ENCODE assay signal across 27 mouse cellular contexts in the genomic region with DNA sequence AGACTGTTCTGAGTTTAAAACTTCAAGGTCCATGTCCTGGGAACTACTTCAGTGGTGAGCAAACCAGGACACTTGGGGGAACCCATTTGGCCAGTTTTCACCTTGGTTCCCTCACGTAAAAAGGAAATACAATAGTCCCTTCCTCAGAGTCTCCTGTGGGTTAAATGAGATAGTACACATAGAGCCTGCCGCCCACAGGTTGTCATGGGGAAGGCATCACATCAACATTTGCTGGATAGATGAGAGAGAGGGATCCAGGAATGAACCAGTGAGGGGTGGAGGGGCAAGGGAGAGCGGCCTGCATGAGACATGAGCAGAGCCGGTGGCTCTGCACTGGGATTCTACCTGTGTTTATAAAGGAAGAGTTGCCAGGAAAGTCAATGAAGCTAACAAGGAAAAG.
DNase-seq lines count a peak whose midpoint lies in the region; ATAC-seq and TF ChIP-seq lines count a peak whose summit lies in the region.
"Had no signal": no experiment of that assay in that cellular context is flagged by ENCODE, and none has a peak within 500 bp of the region (broad histone marks: within the 10 kb centered on the region; RNA-seq: fewer than 3 reads in every experiment).

No protein-coding gene starts in this region.

- no peak for ATAC-seq in midbrain, embryonic 14.5 days (ENCODE audit: low FRiP score, low TSS enrichment)
- ATAC-seq: activated CD4-positive, CD25-positive, alpha-beta regulatory T cell, adult 4 months; CD4-positive, CD25-positive, alpha-beta regulatory T cell, adult 4 months; forebrain, embryonic 13.5 days; forebrain, embryonic 16.5 days; hindbrain, embryonic 16.5 days; Patski had no signal

- H3K4me3 ChIP-seq in ES-Bruce4 (ENCODE audit: low read depth, low read length): no peak overlapping the region
- no peak overlapping the region for H3K4me3 ChIP-seq in ES-E14 (ENCODE audit: insufficient read depth in 1 of 2, low read depth in 1 of 2, low read length in 2 of 2, poor library complexity in 1 of 2, severe bottlenecking in 1 of 2)
- H3K4me3 ChIP-seq in midbrain, embryonic 14.5 days (replicated peaks; ENCODE audit: low read depth, low read length): no peak overlapping the region
- H3K4me3 ChIP-seq: forebrain, embryonic 10.5 days; forebrain, embryonic 13.5 days; heart, embryonic 12.5 days; heart, embryonic 15.5 days; hindbrain, embryonic 10.5 days; hindbrain, embryonic 13.5 days; intestine, embryonic 15.5 days had no signal

- H3K27ac ChIP-seq in ES-Bruce4 (ENCODE audit: insufficient read depth, low read length) (peak overlapping the region; percentile 87; the same call in 1 of the 2 replicates), ES-E14 (ENCODE audit: insufficient read depth, low read depth, low read length, poor library complexity, severe bottlenecking) (peak overlapping the region; percentile 61; the same call in 1 of the 2 replicates)
- no peak overlapping the region for H3K27ac ChIP-seq in midbrain, embryonic 14.5 days (replicated peaks; ENCODE audit: low read depth, low read length)
- H3K27ac ChIP-seq: forebrain, embryonic 10.5 days; forebrain, embryonic 13.5 days; heart, embryonic 15.5 days; hindbrain, embryonic 10.5 days; hindbrain, embryonic 13.5 days; intestine, embryonic 15.5 days had no signal

- H3K4me2 ChIP-seq in midbrain, embryonic 14.5 days (ENCODE audit: low read length): no peak overlapping the region
- H3K4me2 ChIP-seq: forebrain, embryonic 13.5 days; heart, embryonic 12.5 days; heart, embryonic 15.5 days; hindbrain, embryonic 13.5 days; intestine, embryonic 15.5 days had no signal

- H3K9ac ChIP-seq in ES-Bruce4 (ENCODE audit: low read depth, poor library complexity, severe bottlenecking): no peak overlapping the region
- 0 out of 2 replicates have a peak overlapping the region, but pooled peaks have one; percentile 11 for H3K9ac ChIP-seq in ES-E14 (ENCODE audit: insufficient read depth, low read depth, low read length, poor library complexity, severe bottlenecking)
- H3K9ac ChIP-seq in midbrain, embryonic 14.5 days (replicated peaks; ENCODE audit: low read length): no peak overlapping the region
- H3K9ac ChIP-seq: forebrain, embryonic 13.5 days; heart, embryonic 12.5 days; heart, embryonic 15.5 days; hindbrain, embryonic 13.5 days; intestine, embryonic 15.5 days had no signal

- H3K9me3 ChIP-seq in ES-Bruce4 (replicated peaks; ENCODE audit: control insufficient read depth, insufficient read depth, low read length, poor library complexity, severe bottlenecking): no peaks in the 10 kb centered on the region
- H3K9me3 ChIP-seq in ES-E14 (ENCODE audit: control insufficient read depth, insufficient read depth, low read depth, low read length): no peaks in the 10 kb centered on the region
- H3K9me3 ChIP-seq in midbrain, embryonic 14.5 days (ENCODE audit: control insufficient read depth, low read length): no peaks in the 10 kb centered on the region
- H3K9me3 ChIP-seq: forebrain, embryonic 10.5 days; forebrain, embryonic 13.5 days; heart, embryonic 12.5 days; heart, embryonic 15.5 days; hindbrain, embryonic 10.5 days; hindbrain, embryonic 13.5 days; intestine, embryonic 15.5 days had no signal

- WGBS in midbrain, embryonic 14.5 days: 93% methylated on average over 4 of the region's 4 CpGs

- in situ Hi-C loops in ES-E14 (cut with MboI; ENCODE audit: low sequenced_read_pairs in 2 of 2, unreplicated experiment in 2 of 2): loop anchor here in 1 of 2 experiments (10.0 kb wide), 1 partner anchor 234 kb away; no protein-coding TSS in a partner anchor

- no peaks in the 10 kb centered on the region for H3K27me3 ChIP-seq in ES-Bruce4 (ENCODE audit: control insufficient read depth, insufficient read depth, low read length, poor library complexity, severe bottlenecking)
- no peaks in the 10 kb centered on the region for H3K27me3 ChIP-seq in midbrain, embryonic 14.5 days (ENCODE audit: control insufficient read depth, insufficient read depth, low read length)
- H3K27me3 ChIP-seq: forebrain, embryonic 13.5 days; heart, embryonic 15.5 days; intestine, embryonic 15.5 days; Patski had no signal

- H3K36me3 ChIP-seq in ES-Bruce4 (ENCODE audit: control insufficient read depth, insufficient read depth, low read length, poor library complexity, severe bottlenecking) (no peaks in the 10 kb centered on the region), ES-E14 (ENCODE audit: control insufficient read depth, insufficient read depth, low read length, poor library complexity, severe bottlenecking) (no peaks in the 10 kb centered on the region)
- no peaks in the 10 kb centered on the region for H3K36me3 ChIP-seq in midbrain, embryonic 14.5 days (ENCODE audit: control insufficient read depth, insufficient read depth, low read length)
- H3K36me3 ChIP-seq: forebrain, embryonic 10.5 days; heart, embryonic 12.5 days; heart, embryonic 15.5 days; hindbrain, embryonic 10.5 days; hindbrain, embryonic 13.5 days; intestine, embryonic 15.5 days had no signal

- TF ChIP-seq CTCF in ES-Bruce4 (IDR thresholded peaks at IDR 0.05; ENCODE audit: low read depth, low read length): no peak

- DNase-seq in ES-E14 (ENCODE audit: low read depth, low spot score): no peak
- DNase-seq in ZHBTc4 (ENCODE audit: low read depth, low spot score): peak; percentile 68
- DNase-seq in cerebellum, postnatal 14 days: no peak
- no peak for DNase-seq in thymus, postnatal 0 days (ENCODE audit: low spot score)
- no peak for DNase-seq in midbrain, embryonic 14.5 days
- DNase-seq: adrenal gland, adult 8-10 months; adrenal gland, postnatal 25 days; cerebellum, adult 11-12 months; cerebellum, adult 8-10 months; cerebellum, postnatal 10 days; gastrocnemius, postnatal 10 days; gastrocnemius, postnatal 36 days; heart, postnatal 10 days; heart, postnatal 36 days had no signal

- no peak for TF ChIP-seq EP300 in ES-Bruce4 (IDR thresholded peaks at IDR 0.05; ENCODE audit: insufficient read depth, low read depth, low read length)

- TF ChIP-seq POLR2A in ES-Bruce4 (IDR thresholded peaks at IDR 0.05; ENCODE audit: insufficient read depth, low read length): no peak

- H3K4me1 ChIP-seq in ES-Bruce4 (ENCODE audit: control insufficient read depth, insufficient read depth, low read length) (peaks cover 15% of the 10 kb centered on the region), ES-E14 (ENCODE audit: control insufficient read depth in 2 of 2, insufficient read depth in 2 of 2, low read length in 2 of 2, poor library complexity in 1 of 2) (peaks cover 15 to 49% of the 10 kb centered on the region in 2 experiments)
- peaks cover 11% of the 10 kb centered on the region for H3K4me1 ChIP-seq in midbrain, embryonic 14.5 days (ENCODE audit: control insufficient read depth, insufficient read depth, low read length)

TF ChIP-seq in ES-E14, 5 proteins besides CTCF, POLR2A, EP300 and RAD21:
- TF ChIP-seq CHD2 (IDR thresholded peaks at IDR 0.05; ENCODE audit: low read depth, low read length): no peak
- no peak for TF ChIP-seq ZNF384 (IDR thresholded peaks at IDR 0.05; ENCODE audit: low read depth, low read length)
- no peak for TF ChIP-seq HCFC1 (IDR thresholded peaks at IDR 0.05; ENCODE audit: borderline replicate concordance, insufficient read depth, low read length)
- TF ChIP-seq ZC3H11A (IDR thresholded peaks at IDR 0.05; ENCODE audit: borderline replicate concordance, low read depth, low read length): no peak
- no peak for TF ChIP-seq MAFK (IDR thresholded peaks at IDR 0.05; ENCODE audit: insufficient read depth, low read depth, low read length)
TF ChIP-seq in ES-E14: peak in this region for 0.
